Mouse (Mus musculus) embryonic facial prominence, embryonic 13.5 days (tissue): Measurements from ENCODE around the gene Ass1. TPM values are rescaled to one million over a fixed set of nuclear protein-coding genes. Genes with fewer than 3 reads are reported as not detected.

Source experiments
- ATAC-seq: fragments of 200-750 bp; cut with Nextera tagmentation; 2 replicates; pipeline ENCODE4 v1.8.0; 2017; ENCODE audit warnings: low read depth; ENCODE audit not compliant: insufficient number of reproducible peaks, insufficient read depth, low FRiP score, low TSS enrichment
- H3K27ac ChIP-seq: fragments of 300-500 bp; sonication (generic); 2 replicates; pipeline ENCODE4 v1.5.1; 2015; ENCODE audit warnings: moderate library complexity, mild to moderate bottlenecking, inconsistent platforms
- H3K27me3 ChIP-seq: fragments of 300-500 bp; sonication (generic); 2 replicates; pipeline ENCODE4 v1.6.1; 2015; ENCODE audit warnings: mild to moderate bottlenecking, inconsistent platforms
- H3K36me3 ChIP-seq: fragments of 300-500 bp; sonication (generic); 2 replicates; pipeline ENCODE4 v1.6.1; 2015; ENCODE audit warnings: mild to moderate bottlenecking, inconsistent platforms
- H3K4me1 ChIP-seq: fragments of 300-500 bp; sonication (generic); 2 replicates; pipeline ENCODE4 v1.6.1; 2015; ENCODE audit warnings: inconsistent platforms
- H3K4me2 ChIP-seq: fragments of 300-500 bp; sonication (generic); 2 replicates; pipeline ENCODE4 v1.6.1; 2015; ENCODE audit warnings: moderate library complexity, mild to moderate bottlenecking, inconsistent platforms
- H3K4me3 ChIP-seq: fragments of 300-500 bp; sonication (generic); 2 replicates; pipeline ENCODE4 v1.5.1; 2015; ENCODE audit warnings: mild to moderate bottlenecking, inconsistent platforms
- H3K9ac ChIP-seq: fragments of 300-500 bp; sonication (generic); 2 replicates; pipeline ENCODE4 v1.6.1; 2015; ENCODE audit warnings: mild to moderate bottlenecking, inconsistent platforms
- H3K9me3 ChIP-seq: fragments of 300-500 bp; sonication (generic); 2 replicates; pipeline ENCODE4 v1.6.1; 2016; ENCODE audit warnings: inconsistent platforms
- WGBS: fragments of 180-500 bp; shearing (Covaris S2); methylation state at CpG from one replicate; pipeline ENCODE4 v1.1.7; 2015; ENCODE audit warnings: mixed read lengths; 5-methylcytosine and 5-hydroxymethylcytosine counted together
- polyA plus RNA-seq: library from polyadenylated mRNA; unstranded; fragments of >200 nt; fragmentation: Nextera tagmentation; extraction: Ambion mirVana; gene quantifications from 2 replicates; pipeline ENCODE4 v1.2.1, GENCODE M21; 2015

The Ass1 gene
- 14.1 and 15.3 TPM in 2 replicates for polyA plus RNA-seq

DNA sequence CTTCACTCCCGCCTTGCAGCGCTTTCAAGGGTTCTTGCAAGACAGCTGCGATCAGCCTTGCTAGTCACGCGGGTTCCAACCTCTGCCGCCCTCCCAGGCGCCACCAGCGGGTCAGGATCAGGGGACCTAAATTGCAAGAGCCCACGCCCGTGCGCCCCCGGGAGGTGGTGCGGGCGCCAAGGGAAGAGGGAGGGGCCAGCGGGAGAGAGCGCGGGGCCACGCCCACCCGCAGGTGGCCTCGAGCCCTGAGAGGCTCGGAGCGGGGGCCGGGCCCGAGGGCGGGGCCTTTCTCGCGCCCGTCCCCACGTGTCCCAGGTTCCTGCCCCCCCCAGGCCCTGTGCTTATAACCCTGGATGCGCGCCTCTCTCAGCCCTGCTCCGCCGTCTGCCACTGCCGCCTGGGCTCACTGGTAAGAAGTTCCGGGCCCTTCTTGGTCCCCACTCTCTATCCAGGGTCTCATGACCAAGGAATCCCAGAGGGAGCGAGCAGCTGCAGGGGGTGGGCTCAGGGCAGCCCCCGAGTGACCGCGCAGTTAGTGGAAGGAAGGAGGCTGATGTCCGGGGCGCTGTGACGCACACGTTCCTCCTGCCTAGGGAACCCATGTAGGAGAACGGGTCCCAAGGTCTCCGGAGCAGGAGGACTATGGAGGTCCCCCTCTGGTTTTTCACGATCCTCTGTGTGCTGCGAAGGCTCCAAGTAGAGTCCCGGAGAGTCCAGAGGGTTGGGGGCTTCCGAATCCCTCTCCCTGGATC, at the start of gene Ass1:
Ass1 (plus strand) TSS at position 277 of the 752 bp plus-strand sequence.
- peak within 1 kb of the TSS; percentile 95 for H3K4me2 ChIP-seq
- ATAC-seq, result peak; percentile 77
- peak within 1 kb of the TSS; percentile 66 for H3K9ac ChIP-seq
- peak within 1 kb of the TSS; percentile 48 for H3K4me3 ChIP-seq
- no peaks in the 10 kb centered on the region for H3K36me3 ChIP-seq
- peaks cover 5% of the 10 kb centered on the region; the same call in 1 of the 2 replicates for H3K9me3 ChIP-seq
- no peak within 1 kb of the TSS for H3K27ac ChIP-seq
- peaks cover 43% of the 10 kb centered on the region for H3K27me3 ChIP-seq
- H3K4me1 ChIP-seq, result peaks cover 21% of the 10 kb centered on the region
- under 1% methylated on average over 49 of the region's 49 CpGs for WGBS

DNA sequence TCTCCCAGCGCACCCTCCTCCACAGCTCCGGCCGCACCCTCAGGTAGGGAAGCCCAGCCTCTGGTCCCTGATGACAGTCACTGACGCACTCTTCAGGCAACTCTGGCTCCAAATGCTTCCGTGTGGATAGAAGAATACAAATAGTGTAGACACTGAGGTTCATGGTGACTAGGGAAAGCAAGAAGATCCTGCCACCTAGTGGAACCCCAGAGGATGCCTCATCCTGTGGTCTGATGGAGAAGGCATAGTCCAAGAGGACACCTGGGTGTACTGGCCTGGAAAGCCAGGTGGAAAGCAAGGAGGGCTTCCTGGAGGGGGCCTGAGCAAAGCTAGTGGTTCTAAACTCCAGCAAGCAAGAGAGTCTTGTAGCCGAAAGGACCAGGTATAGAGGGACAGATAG, 49.1 kb upstream of the Ass1 start:
- H3K27me3 ChIP-seq, result peaks cover 6% of the 10 kb centered on the region; the same call in 1 of the 2 replicates
- H3K9ac ChIP-seq, result no peak overlapping the region
- WGBS, result 82% methylated on average over 6 of the region's 6 CpGs
- H3K4me3 ChIP-seq, result no peak overlapping the region
- H3K9me3 ChIP-seq, result no peaks in the 10 kb centered on the region
- H3K27ac ChIP-seq, result no peak overlapping the region
- 0 out of 2 replicates have a peak, but pooled peaks cover 13% of the 10 kb centered on the region for H3K4me1 ChIP-seq
- no peak overlapping the region for H3K4me2 ChIP-seq
- no peaks in the 10 kb centered on the region for H3K36me3 ChIP-seq
- ATAC-seq, result no peak

DNA sequence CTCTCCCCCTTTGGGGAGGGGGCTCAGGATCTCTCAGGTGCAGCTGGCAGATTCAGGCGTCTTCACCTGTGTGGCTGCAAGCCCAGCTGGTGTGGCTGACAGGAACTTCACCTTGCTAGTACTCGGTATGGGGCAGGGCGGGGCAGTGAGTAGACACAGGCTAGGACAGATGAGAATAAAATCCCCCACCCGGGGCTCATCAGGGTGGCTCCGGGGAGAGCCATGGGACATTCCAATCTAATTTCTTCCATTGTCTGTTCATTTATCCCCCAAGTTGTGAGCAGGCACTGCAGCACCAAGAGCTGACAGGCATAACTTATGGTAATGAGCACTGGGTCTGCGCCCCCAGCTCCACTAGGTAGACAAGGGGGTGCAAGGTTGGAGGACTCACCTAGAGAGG, 47.4 kb upstream of the Ass1 start:
- Histone ChIP-seq H3K9ac (no peak overlapping the region), H3K27me3 (peaks cover 6% of the 10 kb centered on the region; the same call in 1 of the 2 replicates), H3K4me1 (0 out of 2 replicates have a peak, but pooled peaks cover 13% of the 10 kb centered on the region), H3K27ac (no peak overlapping the region), H3K36me3 (no peaks in the 10 kb centered on the region), H3K4me2 (no peak overlapping the region), H3K4me3 (no peak overlapping the region), H3K9me3 (no peaks in the 10 kb centered on the region)
- 55% methylated on average over 6 of the region's 6 CpGs for WGBS
- ATAC-seq, result no peak

DNA sequence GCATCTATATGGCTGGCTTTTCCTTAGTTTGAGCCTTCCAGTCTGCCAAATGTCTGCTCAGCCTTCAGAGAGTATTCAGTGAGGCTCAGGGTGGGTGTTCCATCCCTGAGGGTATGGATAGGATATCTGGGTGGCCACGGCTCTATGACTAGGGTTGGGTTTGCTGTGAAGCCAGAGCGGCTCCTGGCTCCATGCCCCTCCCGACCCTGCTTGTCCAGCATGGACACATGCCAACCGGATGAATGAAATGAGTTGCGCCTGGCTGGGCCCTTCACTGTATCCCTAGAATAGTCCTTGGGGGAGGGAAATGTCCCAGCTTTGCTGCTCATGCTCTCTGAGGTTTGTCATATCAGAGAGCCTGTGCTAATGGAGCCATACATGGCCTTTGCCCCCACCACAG, 38.5 kb upstream of the Ass1 start:
- H3K27me3 ChIP-seq, result no peaks in the 10 kb centered on the region
- 73% methylated on average over 5 of the region's 5 CpGs for WGBS
- 0 out of 2 replicates have a peak, but pooled peaks cover 3% of the 10 kb centered on the region for H3K4me1 ChIP-seq
- H3K4me2 ChIP-seq, result no peak overlapping the region
- no peaks in the 10 kb centered on the region for H3K36me3 ChIP-seq
- no peak overlapping the region for H3K27ac ChIP-seq
- H3K9ac ChIP-seq, result no peak overlapping the region
- no peaks in the 10 kb centered on the region for H3K9me3 ChIP-seq
- no peak overlapping the region for H3K4me3 ChIP-seq
- no peak for ATAC-seq

- ATAC-seq, result no peak
- no peak overlapping the region for H3K9ac ChIP-seq
- H3K9me3 ChIP-seq, result no peaks in the 10 kb centered on the region
- no peak overlapping the region for H3K4me3 ChIP-seq
- 70% methylated on average over 10 of the region's 10 CpGs for WGBS
- 0 out of 2 replicates have a peak, but pooled peaks cover 3% of the 10 kb centered on the region for H3K4me1 ChIP-seq
- H3K27ac ChIP-seq, result no peak overlapping the region
- H3K4me2 ChIP-seq, result no peak overlapping the region
- no peaks in the 10 kb centered on the region for H3K36me3 ChIP-seq
- H3K27me3 ChIP-seq, result no peaks in the 10 kb centered on the region
Observed at GRCm38 (mm10) chr2:31434746-31435145, 35.3 kb upstream of the Ass1 start.

GRCm38 (mm10) chr2:31435567-31435966, 34.4 kb upstream of the Ass1 start:
- Histone ChIP-seq H3K27ac (no peak overlapping the region), H3K27me3 (no peaks in the 10 kb centered on the region), H3K9me3 (no peaks in the 10 kb centered on the region), H3K36me3 (no peaks in the 10 kb centered on the region), H3K4me1 (0 out of 2 replicates have a peak, but pooled peaks cover 3% of the 10 kb centered on the region), H3K4me2 (no peak overlapping the region), H3K9ac (no peak overlapping the region), H3K4me3 (no peak overlapping the region)
- no peak for ATAC-seq
- 37% methylated on average over 6 of the region's 6 CpGs for WGBS

DNA sequence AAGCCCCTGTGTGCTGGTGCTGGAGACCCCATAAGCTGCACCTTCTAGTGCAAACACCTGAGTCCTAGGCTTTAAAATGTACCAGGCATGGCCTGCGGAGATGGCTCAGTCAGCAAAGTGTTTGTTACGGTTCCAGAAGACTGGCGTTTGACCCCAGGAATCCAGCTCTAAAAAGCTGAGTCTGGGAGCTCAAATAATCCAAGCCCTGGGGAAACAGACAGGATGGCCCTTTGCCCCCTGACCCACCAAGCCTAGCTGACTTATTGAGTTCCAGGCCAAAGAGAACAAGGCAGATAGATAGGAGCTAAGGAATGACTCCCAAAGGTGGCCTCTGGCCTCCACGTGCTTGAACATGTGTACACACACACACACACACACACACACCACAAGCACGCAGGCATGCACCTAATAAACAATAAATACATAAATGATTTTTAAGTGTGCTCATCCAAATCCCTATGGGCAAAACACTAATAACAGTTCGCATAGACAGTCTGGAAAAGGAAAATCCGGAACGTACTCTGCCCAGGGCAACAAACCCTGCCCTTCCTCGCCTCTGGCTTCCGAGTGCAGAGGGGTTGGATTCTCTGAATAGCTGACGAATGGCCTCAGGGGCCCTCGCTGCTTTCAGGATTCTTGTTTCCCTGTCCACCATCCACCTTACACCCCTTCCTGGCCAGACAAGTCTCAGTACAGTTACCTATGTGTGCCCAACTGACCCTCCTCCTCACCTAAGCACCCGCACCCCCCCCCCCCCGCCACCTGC, 32.3 kb upstream of the Ass1 start:
- Histone ChIP-seq H3K9me3 (no peaks in the 10 kb centered on the region), H3K4me3 (no peak overlapping the region), H3K4me2 (no peak overlapping the region), H3K27ac (no peak overlapping the region), H3K36me3 (no peaks in the 10 kb centered on the region), H3K9ac (no peak overlapping the region), H3K27me3 (no peaks in the 10 kb centered on the region), H3K4me1 (peaks cover 6% of the 10 kb centered on the region)
- 41% methylated on average over 14 of the region's 14 CpGs for WGBS
- ATAC-seq, result no peak

- Histone ChIP-seq H3K36me3 (no peaks in the 10 kb centered on the region), H3K27me3 (no peaks in the 10 kb centered on the region), H3K27ac (no peak overlapping the region), H3K4me3 (no peak overlapping the region), H3K4me2 (no peak overlapping the region), H3K9me3 (no peaks in the 10 kb centered on the region), H3K9ac (no peak overlapping the region), H3K4me1 (peaks cover 15% of the 10 kb centered on the region)
- no peak for ATAC-seq
- WGBS, result 82% methylated on average over 6 of the region's 6 CpGs
Observed at GRCm38 (mm10) chr2:31439576-31439975, 30.4 kb upstream of the Ass1 start.

- H3K4me2 ChIP-seq, result no peak overlapping the region
- peaks cover 24% of the 10 kb centered on the region for H3K4me1 ChIP-seq
- no peak for ATAC-seq
- H3K9ac ChIP-seq, result peak overlapping the region; percentile 21; the same call in 1 of the 2 replicates
- no peaks in the 10 kb centered on the region for H3K27me3 ChIP-seq
- no peaks in the 10 kb centered on the region for H3K9me3 ChIP-seq
- peak overlapping the region; percentile 22; the same call in 1 of the 2 replicates for H3K27ac ChIP-seq
- no peaks in the 10 kb centered on the region for H3K36me3 ChIP-seq
- WGBS, result 38% methylated on average over 11 of the region's 11 CpGs
- no peak overlapping the region for H3K4me3 ChIP-seq
Observed at GRCm38 (mm10) chr2:31442480-31443160, 27.4 kb upstream of the Ass1 start.

GRCm38 (mm10) chr2:31446036-31446435, 24.0 kb upstream of the Ass1 start:
- ATAC-seq, result no peak
- H3K27me3 ChIP-seq, result no peaks in the 10 kb centered on the region
- WGBS, result 40% methylated on average over 4 of the region's 4 CpGs

DNA sequence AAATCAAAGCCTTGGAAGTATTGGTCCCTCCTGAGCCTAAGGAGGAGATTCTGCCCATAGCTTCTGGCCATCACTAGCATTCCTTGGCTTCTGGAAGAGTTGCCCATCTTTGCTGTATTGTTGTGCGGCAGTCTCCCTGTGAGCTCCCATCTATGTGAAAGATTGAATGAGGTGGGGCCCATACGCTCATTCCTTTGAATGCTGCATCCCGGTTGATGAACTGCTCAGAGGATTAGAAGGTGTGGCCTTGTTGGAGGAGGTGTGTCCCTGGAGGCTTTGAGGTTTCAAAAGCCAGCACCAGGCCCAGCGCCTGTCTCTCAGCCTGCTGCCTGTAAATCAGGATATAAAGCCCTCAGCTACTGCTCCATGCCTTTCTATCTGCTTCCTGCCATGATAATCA, 23.6 kb upstream of the Ass1 start:
- Histone ChIP-seq H3K4me3 (no peak overlapping the region), H3K4me1 (peaks cover 46% of the 10 kb centered on the region), H3K9me3 (no peaks in the 10 kb centered on the region), H3K27me3 (no peaks in the 10 kb centered on the region), H3K9ac (no peak overlapping the region), H3K36me3 (no peaks in the 10 kb centered on the region), H3K27ac (no peak overlapping the region), H3K4me2 (no peak overlapping the region)
- 60% methylated on average over 4 of the region's 4 CpGs for WGBS
- ATAC-seq, result no peak

More at GRCm38 (mm10) chr2:31446036-31446435, 24.0 kb upstream of the Ass1 start:
- Histone ChIP-seq H3K4me3 (no peak overlapping the region), H3K4me1 (peaks cover 43% of the 10 kb centered on the region), H3K9ac (no peak overlapping the region), H3K4me2 (no peak overlapping the region), H3K27ac (no peak overlapping the region), H3K9me3 (no peaks in the 10 kb centered on the region), H3K36me3 (no peaks in the 10 kb centered on the region)
